Mouse (Mus musculus): ENCODE measurements around the gene Gm14214. TPM values are rescaled to one million over a fixed set of nuclear protein-coding genes. Genes with fewer than 3 reads are reported as not detected.

Gm14214 gene
- polyA plus RNA-seq, 1 experiment: not detected

DNA sequence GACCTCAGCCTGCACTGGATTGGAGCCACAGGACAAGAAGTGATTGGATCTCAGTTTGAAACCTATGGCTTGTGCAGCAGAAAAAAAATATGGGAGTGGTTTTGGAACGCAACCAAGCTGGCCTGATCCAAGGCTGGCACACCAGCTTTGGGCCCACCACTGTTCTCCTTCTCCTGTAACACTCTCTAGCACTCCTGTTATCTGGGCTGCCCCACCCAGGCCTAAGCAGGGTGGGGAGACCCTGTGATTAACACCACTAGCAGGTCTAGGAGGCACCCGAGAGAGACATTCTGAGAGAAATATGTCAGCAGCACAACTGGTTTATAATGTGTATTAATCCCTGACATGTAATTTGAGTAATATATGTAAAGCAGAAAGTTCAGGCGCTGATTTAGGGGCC, 6.6 kb downstream of the Gm14214 start:
- Histone ChIP-seq H3K4me3 (ENCODE audit: insufficient read depth, low read depth, low read length) (no peak overlapping the region), H3K4me1 (ENCODE audit: control insufficient read depth, insufficient read depth, low read length) (no peaks in the 10 kb centered on the region), H3K27ac (ENCODE audit: insufficient read depth, low read depth, low read length) (no peak overlapping the region)
- WGBS: 92% methylated on average over 3 of the region's 3 CpGs
- no peak for TF ChIP-seq POLR2A (IDR thresholded peaks at IDR 0.05; ENCODE audit: insufficient read depth, low read depth, low read length)
- no peak for TF ChIP-seq CTCF (IDR thresholded peaks at IDR 0.05; ENCODE audit: insufficient read depth, low read depth, low read length)

DNA sequence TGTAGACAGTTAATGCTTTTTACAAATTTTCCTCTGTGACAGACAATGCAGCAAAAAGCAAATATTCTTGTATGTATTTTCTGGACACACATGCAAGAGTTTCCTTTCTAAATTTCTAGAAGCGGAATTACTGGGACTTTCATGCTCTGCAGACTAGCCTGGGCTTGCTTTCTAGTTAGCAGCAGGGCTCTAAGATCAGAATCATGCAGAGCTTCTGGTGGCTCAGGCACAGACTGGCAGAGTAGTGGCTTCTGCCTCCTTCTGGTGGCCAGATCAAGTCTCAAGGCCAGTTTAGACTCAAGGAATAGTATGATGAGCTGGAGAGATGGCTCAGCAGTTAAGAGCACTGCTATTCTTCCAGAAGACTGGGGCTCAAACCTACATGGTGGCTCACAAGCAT, 11.4 kb downstream of the Gm14214 start:
- Histone ChIP-seq H3K27ac (ENCODE audit: insufficient read depth, low read depth, low read length) (no peak overlapping the region), H3K4me3 (ENCODE audit: insufficient read depth, low read depth, low read length) (no peak overlapping the region), H3K4me1 (ENCODE audit: control insufficient read depth, insufficient read depth, low read length) (no peaks in the 10 kb centered on the region)
- TF ChIP-seq CTCF (IDR thresholded peaks at IDR 0.05; ENCODE audit: insufficient read depth, low read depth, low read length) (no peak), POLR2A (IDR thresholded peaks at IDR 0.05; ENCODE audit: insufficient read depth, low read depth, low read length) (no peak)
- 92% methylated on average over 1 of the region's 1 CpGs for WGBS

DNA sequence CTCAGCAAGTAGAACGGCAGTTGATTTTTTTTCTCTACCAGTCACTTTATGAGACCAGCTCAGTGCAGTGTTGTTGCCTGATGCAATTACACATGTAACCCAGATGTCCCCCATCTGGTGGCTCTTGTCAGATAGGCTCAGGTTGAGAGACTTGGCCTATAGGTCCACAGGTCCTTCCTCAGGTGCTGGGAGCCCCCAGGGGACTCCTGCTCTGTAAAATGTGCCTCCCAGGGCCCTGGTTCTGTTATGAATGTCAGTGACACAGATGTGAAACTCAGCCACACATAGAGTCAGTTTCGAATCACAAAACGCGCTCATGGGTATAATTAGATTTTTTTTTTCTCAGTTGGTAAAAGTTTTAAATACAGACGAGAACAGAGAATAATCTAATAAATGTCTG, 12.1 kb downstream of the Gm14214 start:
- 75% methylated on average over 5 of the region's 5 CpGs for WGBS
- no peak overlapping the region for H3K4me3 ChIP-seq (ENCODE audit: insufficient read depth, low read depth, low read length)
- no peak for TF ChIP-seq POLR2A (IDR thresholded peaks at IDR 0.05; ENCODE audit: insufficient read depth, low read depth, low read length)
- no peak for TF ChIP-seq CTCF (IDR thresholded peaks at IDR 0.05; ENCODE audit: insufficient read depth, low read depth, low read length)
- H3K4me1 ChIP-seq (ENCODE audit: control insufficient read depth, insufficient read depth, low read length): no peaks in the 10 kb centered on the region
- no peak overlapping the region for H3K27ac ChIP-seq (ENCODE audit: insufficient read depth, low read depth, low read length)

DNA sequence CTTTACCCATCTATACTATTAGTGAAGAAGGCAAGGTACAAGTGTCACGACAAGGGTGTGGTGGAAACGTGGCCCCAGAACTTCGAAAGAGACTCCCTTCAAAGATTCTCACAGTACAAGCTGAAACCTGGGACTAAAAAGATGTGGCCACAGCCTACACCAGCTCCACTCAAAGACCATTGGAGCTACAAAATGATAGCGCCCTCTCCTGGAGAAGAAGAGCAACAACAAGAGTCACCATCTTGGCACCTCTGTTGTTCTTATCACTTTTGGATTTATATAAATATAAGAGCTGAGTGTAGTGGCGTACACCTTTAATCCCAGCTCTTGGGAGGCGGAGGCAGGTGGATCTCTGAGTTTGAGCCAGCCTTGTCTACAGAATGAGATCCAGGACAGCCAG, 14.0 kb downstream of the Gm14214 start:
- H3K27ac ChIP-seq (ENCODE audit: insufficient read depth, low read depth, low read length): no peak overlapping the region
- TF ChIP-seq POLR2A (IDR thresholded peaks at IDR 0.05; ENCODE audit: insufficient read depth, low read depth, low read length): no peak
- TF ChIP-seq CTCF (IDR thresholded peaks at IDR 0.05; ENCODE audit: insufficient read depth, low read depth, low read length): no peak
- H3K4me1 ChIP-seq (ENCODE audit: control insufficient read depth, insufficient read depth, low read length): no peaks in the 10 kb centered on the region
- 77% methylated on average over 6 of the region's 6 CpGs for WGBS
- no peak overlapping the region for H3K4me3 ChIP-seq (ENCODE audit: insufficient read depth, low read depth, low read length)

DNA sequence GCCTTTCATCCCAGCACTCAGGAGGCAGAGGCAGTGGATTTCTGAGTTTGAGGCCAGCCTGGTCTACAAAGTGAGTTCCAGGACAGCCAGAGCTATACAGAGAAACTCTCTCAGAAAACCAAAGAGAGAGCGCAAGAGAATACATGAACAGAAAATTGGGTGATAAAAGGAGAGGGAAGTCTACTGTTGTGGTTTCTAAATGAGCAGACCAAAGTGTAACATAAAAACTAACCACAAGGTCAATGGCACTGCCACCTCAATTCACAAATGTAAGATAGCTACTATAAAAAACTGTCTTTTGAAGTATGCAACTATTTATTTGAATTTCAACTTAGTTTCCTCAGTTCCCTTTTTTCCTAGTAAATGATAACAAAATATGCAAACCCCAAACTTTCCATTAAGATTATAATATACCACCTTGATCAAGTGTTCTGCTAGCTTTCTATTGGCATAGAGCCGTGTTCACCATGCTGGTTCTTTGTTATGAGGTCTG, 15.7 kb downstream of the Gm14214 start:
- Histone ChIP-seq H3K4me3 (ENCODE audit: insufficient read depth, low read depth, low read length) (no peak overlapping the region), H3K27ac (ENCODE audit: insufficient read depth, low read depth, low read length) (no peak overlapping the region), H3K4me1 (ENCODE audit: control insufficient read depth, insufficient read depth, low read length) (peaks cover 2% of the 10 kb centered on the region; the same call in 1 of the 2 replicates)
- WGBS: 93% methylated on average over 2 of the region's 2 CpGs
- TF ChIP-seq CTCF (IDR thresholded peaks at IDR 0.05; ENCODE audit: insufficient read depth, low read depth, low read length): no peak
- TF ChIP-seq POLR2A (IDR thresholded peaks at IDR 0.05; ENCODE audit: insufficient read depth, low read depth, low read length): no peak

DNA sequence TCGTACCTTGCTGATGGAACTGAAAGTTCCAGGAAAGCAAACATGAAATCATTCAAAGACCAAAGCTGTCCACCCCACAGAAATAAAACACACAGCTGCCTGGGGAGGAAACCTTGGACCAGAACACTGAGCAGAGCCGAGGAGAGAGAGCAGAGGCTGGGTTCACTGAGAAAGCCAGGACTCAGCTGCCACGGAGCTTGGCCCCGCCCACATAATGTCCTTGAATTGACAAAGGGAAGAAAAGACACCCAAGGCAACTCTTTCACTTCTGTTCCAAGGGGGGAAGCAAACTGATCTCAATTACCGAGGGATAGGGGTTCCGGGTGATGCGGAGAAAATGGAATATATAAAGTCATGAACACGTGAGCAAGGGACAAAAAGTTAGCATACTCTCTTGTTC, 17.9 kb downstream of the Gm14214 start:
- H3K27ac ChIP-seq (ENCODE audit: insufficient read depth, low read depth, low read length): no peak overlapping the region
- H3K4me1 ChIP-seq (ENCODE audit: control insufficient read depth, insufficient read depth, low read length): peaks cover 5% of the 10 kb centered on the region; the same call in 1 of the 2 replicates
- 60% methylated on average over 8 of the region's 8 CpGs for WGBS

DNA sequence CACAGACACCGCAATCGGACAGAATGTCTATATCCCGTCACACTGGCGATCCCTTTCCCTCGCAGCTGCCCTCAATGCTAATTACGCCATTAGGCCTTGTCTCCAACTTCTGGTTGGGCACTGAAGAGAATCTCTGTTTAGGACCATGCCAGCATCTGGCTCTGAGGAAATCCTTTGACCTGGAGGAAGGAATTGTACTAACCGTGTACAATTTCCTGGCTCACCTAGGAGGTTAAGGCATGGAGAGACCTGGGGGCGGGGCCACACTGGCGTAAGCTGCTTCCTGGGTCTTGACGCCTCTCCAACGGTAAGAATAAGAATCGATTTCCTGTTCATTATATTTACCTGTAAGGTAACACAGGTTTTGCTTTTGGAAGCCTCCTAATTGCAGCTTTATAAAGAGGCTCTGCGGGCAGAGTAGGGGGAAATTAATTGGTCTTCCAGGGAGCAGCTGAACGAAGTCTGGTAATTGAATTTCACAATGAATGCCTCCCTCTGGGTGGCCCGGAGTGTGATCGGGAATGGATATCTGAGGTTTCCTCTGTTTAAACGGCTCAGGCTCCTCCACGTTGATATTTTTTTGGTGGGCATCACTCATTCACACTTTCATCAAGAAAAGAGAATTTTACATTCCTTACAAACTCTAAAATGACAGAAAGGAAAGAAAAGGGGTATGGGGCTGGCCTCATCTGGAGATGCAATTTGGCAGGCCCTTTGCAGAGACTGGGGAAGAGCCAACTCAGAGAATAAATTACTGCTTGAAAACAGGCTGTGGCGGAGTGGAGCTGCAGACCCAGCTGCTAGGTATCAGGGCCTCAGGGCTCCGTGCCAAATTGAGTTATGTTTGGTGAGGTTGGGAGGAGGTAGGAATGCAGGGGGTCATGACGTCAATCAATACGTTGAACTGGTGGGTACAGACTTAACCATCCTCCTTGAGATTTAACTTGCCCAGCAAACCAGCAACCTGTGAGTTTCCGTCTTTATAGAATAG, 20.5 kb downstream of the Gm14214 start:
- Histone ChIP-seq H3K27ac (ENCODE audit: insufficient read depth, low read depth, low read length) (no peak overlapping the region), H3K4me3 (ENCODE audit: insufficient read depth, low read depth, low read length) (no peak overlapping the region), H3K4me1 (ENCODE audit: control insufficient read depth, insufficient read depth, low read length) (peaks cover 5% of the 10 kb centered on the region; the same call in 1 of the 2 replicates)
- 36% methylated on average over 23 of the region's 23 CpGs for WGBS
- TF ChIP-seq CTCF (IDR thresholded peaks at IDR 0.05; ENCODE audit: insufficient read depth, low read depth, low read length): no peak
- TF ChIP-seq POLR2A (IDR thresholded peaks at IDR 0.05; ENCODE audit: insufficient read depth, low read depth, low read length): no peak

More for the DNA sequence above, 17.9 kb downstream of the Gm14214 start:
- no peak overlapping the region for H3K4me3 ChIP-seq (ENCODE audit: insufficient read depth, low read depth, low read length)
- no peak for TF ChIP-seq POLR2A (IDR thresholded peaks at IDR 0.05; ENCODE audit: insufficient read depth, low read depth, low read length)
- no peak for TF ChIP-seq CTCF (IDR thresholded peaks at IDR 0.05; ENCODE audit: insufficient read depth, low read depth, low read length)

DNA sequence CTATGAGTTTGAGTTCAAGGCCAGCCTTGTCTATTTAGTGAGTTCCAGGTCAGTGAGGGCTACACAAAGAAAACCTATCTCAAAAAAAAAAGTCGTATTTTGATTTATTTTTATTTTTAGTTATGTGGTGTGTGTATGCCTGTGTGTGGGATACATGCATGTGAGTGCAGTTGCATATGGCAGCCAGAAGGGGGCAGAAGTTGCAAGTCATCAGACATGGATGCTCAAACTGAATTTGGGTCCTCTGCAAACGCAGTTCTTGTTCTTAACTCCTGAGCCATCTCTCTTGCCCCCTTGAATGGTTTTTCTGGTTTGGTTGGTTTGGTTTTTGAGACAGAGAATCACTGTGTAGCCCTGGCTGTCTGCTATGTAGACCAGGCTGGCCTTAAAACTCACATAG, 21.4 kb downstream of the Gm14214 start:
- Histone ChIP-seq H3K4me3 (ENCODE audit: insufficient read depth, low read depth, low read length) (no peak overlapping the region), H3K27ac (ENCODE audit: insufficient read depth, low read depth, low read length) (no peak overlapping the region), H3K4me1 (ENCODE audit: control insufficient read depth, insufficient read depth, low read length) (peaks cover 5% of the 10 kb centered on the region; the same call in 1 of the 2 replicates)
- 90% methylated on average over 2 of the region's 2 CpGs for WGBS
- TF ChIP-seq POLR2A (IDR thresholded peaks at IDR 0.05; ENCODE audit: insufficient read depth, low read depth, low read length) (no peak), CTCF (IDR thresholded peaks at IDR 0.05; ENCODE audit: insufficient read depth, low read depth, low read length) (no peak)

DNA sequence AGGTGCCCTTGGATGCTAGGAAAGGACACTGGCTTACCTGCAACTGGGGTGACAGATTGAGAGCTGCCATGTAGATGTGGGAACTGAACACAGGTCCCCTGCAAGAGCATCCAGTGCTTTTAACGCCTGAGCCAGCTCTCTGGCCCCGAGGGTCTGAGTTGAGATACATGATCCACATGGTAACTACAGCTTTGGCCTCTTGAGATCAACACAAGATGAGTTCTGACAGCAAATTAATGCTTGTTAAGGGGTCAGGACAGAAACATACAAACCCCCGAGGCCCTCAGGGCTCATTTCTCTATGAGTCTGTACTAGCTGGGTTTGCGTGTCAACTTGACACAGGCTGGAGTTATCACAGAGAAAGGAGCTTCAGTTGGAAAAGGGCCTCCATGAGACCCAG, 25.9 kb downstream of the Gm14214 start:
- TF ChIP-seq CTCF (IDR thresholded peaks at IDR 0.05; ENCODE audit: insufficient read depth, low read depth, low read length): no peak
- TF ChIP-seq POLR2A (IDR thresholded peaks at IDR 0.05; ENCODE audit: insufficient read depth, low read depth, low read length): no peak
- no peak overlapping the region for H3K27ac ChIP-seq (ENCODE audit: insufficient read depth, low read depth, low read length)
- 86% methylated on average over 4 of the region's 4 CpGs for WGBS
- no peak overlapping the region for H3K4me3 ChIP-seq (ENCODE audit: insufficient read depth, low read depth, low read length)
- H3K4me1 ChIP-seq (ENCODE audit: control insufficient read depth, insufficient read depth, low read length): peaks cover under 1% of the 10 kb centered on the region; the same call in 1 of the 2 replicates
